Mouse (Mus musculus) intestine, embryonic 14.5 days (tissue): Measurements from ENCODE around the gene Whamm. TPM values are rescaled to one million over a fixed set of nuclear protein-coding genes. Genes with fewer than 3 reads are reported as not detected.

Experiments used
- ATAC-seq: fragments of 200-750 bp; cut with Nextera tagmentation; replicated peaks from 2 replicates; pipeline ENCODE4 v1.8.0; 2017; ENCODE audit warnings: low read depth, moderate number of reproducible peaks, moderate TSS enrichment, moderate library complexity; ENCODE audit not compliant: low FRiP score, low TSS enrichment
- DNase-seq: peaks from one replicate; pipeline ENCODE4 v3.0.0-alpha.2; 2018; ENCODE audit warnings: low spot score
- H3K27ac ChIP-seq: fragments of 300-500 bp; sonication (generic); 2 replicates; pipeline ENCODE4 v1.5.1; 2014; ENCODE audit warnings: low read depth, mild to moderate bottlenecking, control low read depth
- H3K27me3 ChIP-seq: fragments of 300-500 bp; sonication (generic); replicated peaks from 2 replicates; pipeline ENCODE4 v1.6.1; 2014; ENCODE audit warnings: low read length, control low read depth; ENCODE audit not compliant: control insufficient read depth, insufficient read depth
- H3K36me3 ChIP-seq: fragments of 300-500 bp; sonication (generic); 2 replicates; pipeline ENCODE4 v1.6.1; 2014; ENCODE audit warnings: low read length, control low read depth; ENCODE audit not compliant: control insufficient read depth, insufficient read depth
- H3K4me1 ChIP-seq: fragments of 300-500 bp; sonication (generic); replicated peaks from 2 replicates; pipeline ENCODE4 v1.6.1; 2014; ENCODE audit warnings: low read length, control low read depth, mixed read lengths; ENCODE audit not compliant: control insufficient read depth, insufficient read depth
- H3K4me2 ChIP-seq: fragments of 300-500 bp; sonication (generic); 2 replicates; pipeline ENCODE4 v1.6.1; 2014; ENCODE audit warnings: low read length
- H3K4me3 ChIP-seq: fragments of 300-500 bp; sonication (generic); 2 replicates; pipeline ENCODE4 v1.5.1; 2014; ENCODE audit warnings: low read depth, low read length, control low read depth, mixed read lengths
- H3K9ac ChIP-seq: fragments of 300-500 bp; sonication (generic); 2 replicates; pipeline ENCODE4 v1.6.1; 2014; ENCODE audit warnings: mild to moderate bottlenecking, low read length
- H3K9me3 ChIP-seq: fragments of 300-500 bp; sonication (generic); 2 replicates; pipeline ENCODE4 v1.6.1; 2016; ENCODE audit warnings: low read length, control low read depth; ENCODE audit not compliant: control insufficient read depth
- WGBS: fragments of 180-500 bp; shearing (Covaris S2); extraction: QIAGEN DNeasy Blood & Tissue Kit; methylation state at CpG from one replicate; pipeline ENCODE4 v1.1.7; 2014; 5-methylcytosine and 5-hydroxymethylcytosine counted together
- polyA plus RNA-seq: library from polyadenylated mRNA; unstranded; fragments of >200 nt; fragmentation: Nextera tagmentation; extraction: Ambion mirVana; gene quantifications from 2 replicates; pipeline ENCODE4 v1.2.1, GENCODE M21; 2014

Gene Whamm
- polyA plus RNA-seq, 1 experiment from 2014 or later, result 7.3 TPM

DNA sequence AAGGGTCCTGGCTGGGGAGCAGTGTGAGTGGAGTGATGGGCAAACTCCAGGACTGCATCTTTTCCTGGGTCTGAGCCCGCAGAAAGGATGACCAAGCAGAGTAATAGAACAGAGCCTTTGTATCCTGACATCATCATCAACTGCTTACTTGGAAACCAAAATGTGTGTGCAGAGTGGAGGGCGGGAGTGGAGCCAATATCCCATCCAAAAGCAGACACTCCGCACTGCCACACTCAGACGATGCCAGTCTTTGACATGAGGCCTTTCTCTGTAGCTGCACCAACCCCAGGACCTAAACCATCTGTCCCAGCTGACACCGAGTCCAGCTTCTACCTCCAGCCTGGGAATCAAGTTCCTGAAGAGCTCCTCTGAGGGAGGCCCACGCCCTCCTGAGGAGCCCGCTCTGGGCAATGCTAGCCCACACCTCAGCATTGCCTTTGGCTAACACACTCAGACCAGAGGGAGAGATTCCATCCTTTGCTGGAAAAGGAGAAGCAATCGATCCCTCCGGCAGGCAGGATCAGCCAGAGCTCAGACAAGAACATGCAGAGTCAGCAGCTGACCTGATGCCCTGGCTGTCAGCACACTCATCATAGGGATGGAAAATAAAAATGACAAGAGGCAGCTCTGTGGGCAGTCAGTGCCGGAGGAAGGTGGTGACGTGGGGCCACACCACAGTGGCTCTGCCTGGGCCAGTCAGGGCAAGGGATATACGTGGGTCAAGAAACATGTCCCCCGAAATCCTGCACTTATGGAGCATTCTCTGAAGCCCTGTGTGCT is 42.0 kb downstream of the Whamm start:
- Histone ChIP-seq H3K4me2 (no peak overlapping the region), H3K9me3 (no peaks in the 10 kb centered on the region), H3K27me3 (no peaks in the 10 kb centered on the region), H3K9ac (no peak overlapping the region), H3K4me3 (no peak overlapping the region), H3K4me1 (no peaks in the 10 kb centered on the region), H3K36me3 (no peaks in the 10 kb centered on the region), H3K27ac (no peak overlapping the region)
- DNase-seq (no peak), ATAC-seq (no peak)
- 86% methylated on average over 13 of the region's 13 CpGs for WGBS

DNA sequence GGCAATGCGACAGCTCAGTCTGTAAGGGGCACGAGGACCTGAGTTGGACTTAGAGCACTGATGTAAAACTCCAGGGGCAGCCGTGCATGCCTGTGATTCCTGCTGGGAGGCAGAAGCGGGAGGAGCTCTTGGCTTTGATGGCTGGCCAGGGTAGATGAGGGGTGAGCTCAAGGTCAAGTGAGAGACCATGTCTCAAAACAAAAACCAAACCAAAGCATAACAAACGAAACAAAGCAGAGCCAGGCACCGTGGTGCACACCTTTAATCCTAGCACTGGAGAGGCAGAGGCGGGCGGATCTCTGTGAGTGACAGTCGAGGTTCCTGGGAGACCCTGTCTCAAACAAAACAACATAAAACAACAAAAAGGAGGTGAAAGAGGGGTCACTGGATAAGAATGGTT is 44.0 kb downstream of the Whamm start:
- Histone ChIP-seq H3K4me2 (no peak overlapping the region), H3K9ac (no peak overlapping the region), H3K27me3 (no peaks in the 10 kb centered on the region), H3K9me3 (no peaks in the 10 kb centered on the region), H3K4me3 (no peak overlapping the region), H3K4me1 (no peaks in the 10 kb centered on the region), H3K27ac (no peak overlapping the region), H3K36me3 (no peaks in the 10 kb centered on the region)
- no peak for DNase-seq
- WGBS, result 80% methylated on average over 9 of the region's 9 CpGs
- no peak for ATAC-seq

DNA sequence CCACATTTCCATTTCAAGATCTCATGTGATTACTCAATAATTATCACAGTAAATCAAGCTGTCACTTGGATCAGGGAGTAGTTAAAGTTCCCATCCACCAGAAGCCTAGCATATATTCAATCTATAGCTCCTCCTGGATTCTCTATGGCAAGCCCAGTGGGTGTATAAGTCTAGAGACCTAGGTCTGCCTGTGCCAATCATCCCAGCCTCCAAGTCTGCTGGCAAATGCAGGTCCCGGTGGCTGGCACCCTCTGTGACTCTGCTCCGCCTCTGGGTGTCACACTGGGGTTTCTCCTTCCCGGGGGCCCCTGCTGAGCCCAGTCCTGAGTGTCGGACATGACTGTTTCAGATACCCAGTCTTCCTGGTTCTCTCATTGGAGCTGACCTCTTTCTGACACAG is 51.7 kb downstream of the Whamm start:
- no peaks in the 10 kb centered on the region for H3K27me3 ChIP-seq
- WGBS, result 65% methylated on average over 4 of the region's 4 CpGs
- H3K9me3 ChIP-seq, result 0 out of 2 replicates have a peak, but pooled peaks cover 8% of the 10 kb centered on the region
- H3K4me1 ChIP-seq, result no peaks in the 10 kb centered on the region
- H3K9ac ChIP-seq, result no peak overlapping the region
- no peak for ATAC-seq
- no peak overlapping the region for H3K4me3 ChIP-seq
- no peak overlapping the region for H3K27ac ChIP-seq
- no peak overlapping the region for H3K4me2 ChIP-seq
- no peak for DNase-seq
- H3K36me3 ChIP-seq, result no peaks in the 10 kb centered on the region

DNA sequence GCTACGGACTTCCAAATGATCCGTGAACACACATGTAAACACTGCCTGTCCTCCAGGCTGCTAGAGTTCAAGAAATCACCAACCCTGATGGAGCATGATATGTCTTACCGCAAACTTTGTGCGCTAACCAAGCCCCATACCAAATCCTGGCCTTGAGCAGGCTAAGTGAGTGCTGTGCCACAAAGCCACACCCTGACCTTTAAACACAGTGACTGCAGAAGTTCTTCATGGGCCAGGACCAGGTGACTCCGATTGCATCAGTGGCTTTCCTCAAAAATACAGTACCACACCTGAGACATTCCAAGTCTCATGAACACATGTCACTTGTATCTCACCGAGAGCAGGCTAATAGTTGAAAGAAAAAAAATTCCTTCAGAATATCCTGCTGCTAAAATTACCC is 52.7 kb downstream of the Whamm start:
- Histone ChIP-seq H3K27me3 (no peaks in the 10 kb centered on the region), H3K4me1 (no peaks in the 10 kb centered on the region), H3K9me3 (0 out of 2 replicates have a peak, but pooled peaks cover 8% of the 10 kb centered on the region), H3K4me2 (no peak overlapping the region), H3K36me3 (no peaks in the 10 kb centered on the region), H3K9ac (no peak overlapping the region), H3K27ac (no peak overlapping the region), H3K4me3 (no peak overlapping the region)
- 75% methylated on average over 6 of the region's 6 CpGs for WGBS
- ATAC-seq, result no peak
- no peak for DNase-seq

DNA sequence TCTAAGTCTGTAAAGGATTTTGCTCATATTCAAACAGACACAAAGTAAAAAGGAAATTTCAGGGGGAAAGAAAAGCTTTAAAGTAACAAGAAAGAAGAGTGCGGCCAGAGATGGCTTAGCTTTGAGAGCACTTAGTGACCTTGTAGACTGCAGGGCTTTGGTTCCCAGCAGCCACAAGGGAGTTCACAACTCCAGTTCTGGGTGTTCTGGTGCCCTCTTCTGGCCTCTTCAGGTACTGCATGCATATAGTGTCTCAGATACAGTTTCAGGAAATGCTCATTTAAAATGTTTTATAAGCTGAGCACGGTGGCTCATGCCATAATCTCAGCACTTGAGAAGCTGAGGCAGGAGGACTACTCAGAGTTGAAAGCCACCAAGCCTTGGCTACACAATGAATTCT is 55.4 kb downstream of the Whamm start:
- H3K9me3 ChIP-seq, result 0 out of 2 replicates have a peak, but pooled peaks cover 8% of the 10 kb centered on the region
- no peaks in the 10 kb centered on the region for H3K27me3 ChIP-seq
- no peak overlapping the region for H3K4me3 ChIP-seq
- no peak overlapping the region for H3K27ac ChIP-seq
- H3K36me3 ChIP-seq, result no peaks in the 10 kb centered on the region
- no peak overlapping the region for H3K4me2 ChIP-seq
- ATAC-seq, result no peak
- no peak for DNase-seq
- H3K4me1 ChIP-seq, result no peaks in the 10 kb centered on the region
- H3K9ac ChIP-seq, result no peak overlapping the region
- 78% methylated on average over 2 of the region's 2 CpGs for WGBS

DNA sequence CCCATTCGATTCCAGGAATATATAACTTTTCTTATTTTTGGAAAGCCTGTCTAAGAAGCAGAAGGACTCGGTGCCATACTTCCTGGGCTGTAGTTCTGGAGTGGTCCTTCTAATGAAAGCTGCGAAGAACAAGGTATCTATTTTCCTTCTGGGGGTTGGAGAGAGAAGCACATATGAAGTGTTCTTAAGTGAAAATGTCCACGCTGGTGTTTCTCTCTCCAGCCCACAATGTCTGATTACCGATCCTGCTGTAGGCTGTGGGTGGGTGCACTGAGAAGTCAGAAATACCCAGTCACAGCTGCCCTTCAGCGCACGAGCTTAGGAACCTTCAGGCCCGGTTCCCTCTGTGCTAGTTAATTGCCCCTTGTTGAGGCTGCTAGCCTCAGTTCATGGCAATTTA is 60.2 kb downstream of the Whamm start:
- WGBS, result 92% methylated on average over 8 of the region's 8 CpGs
- no peak overlapping the region for H3K9ac ChIP-seq
- H3K4me3 ChIP-seq, result no peak overlapping the region
- no peak overlapping the region for H3K4me2 ChIP-seq
- DNase-seq (no peak), ATAC-seq (no peak)
- no peak overlapping the region for H3K27ac ChIP-seq
- H3K9me3 ChIP-seq, result 0 out of 2 replicates have a peak, but pooled peaks cover 4% of the 10 kb centered on the region
- no peaks in the 10 kb centered on the region for H3K36me3 ChIP-seq
- H3K4me1 ChIP-seq, result no peaks in the 10 kb centered on the region
- H3K27me3 ChIP-seq, result no peaks in the 10 kb centered on the region

DNA sequence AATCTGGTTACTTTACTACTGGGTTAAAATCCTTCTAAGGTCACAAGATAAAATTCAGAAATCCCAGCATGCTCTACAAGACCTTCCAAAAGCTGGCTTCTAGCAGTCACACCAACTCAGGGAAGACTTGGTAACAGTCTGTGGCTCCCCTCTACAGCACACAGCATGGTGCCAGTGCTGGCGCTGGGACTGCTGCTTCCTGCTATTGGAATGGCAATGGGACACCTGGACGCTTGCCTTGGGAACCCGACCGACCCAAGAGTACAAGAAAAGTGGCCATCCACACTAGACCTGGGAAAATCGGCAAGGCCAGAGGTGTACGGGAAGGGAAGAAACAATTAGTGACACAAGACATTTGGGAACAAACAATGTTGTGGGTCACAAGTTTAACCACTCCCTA is 61.5 kb downstream of the Whamm start:
- Histone ChIP-seq H3K4me1 (no peaks in the 10 kb centered on the region), H3K27me3 (no peaks in the 10 kb centered on the region), H3K27ac (no peak overlapping the region), H3K9me3 (no peaks in the 10 kb centered on the region), H3K4me2 (no peak overlapping the region), H3K9ac (no peak overlapping the region), H3K4me3 (no peak overlapping the region), H3K36me3 (no peaks in the 10 kb centered on the region)
- ATAC-seq (no peak), DNase-seq (no peak)
- WGBS, result 88% methylated on average over 6 of the region's 6 CpGs

DNA sequence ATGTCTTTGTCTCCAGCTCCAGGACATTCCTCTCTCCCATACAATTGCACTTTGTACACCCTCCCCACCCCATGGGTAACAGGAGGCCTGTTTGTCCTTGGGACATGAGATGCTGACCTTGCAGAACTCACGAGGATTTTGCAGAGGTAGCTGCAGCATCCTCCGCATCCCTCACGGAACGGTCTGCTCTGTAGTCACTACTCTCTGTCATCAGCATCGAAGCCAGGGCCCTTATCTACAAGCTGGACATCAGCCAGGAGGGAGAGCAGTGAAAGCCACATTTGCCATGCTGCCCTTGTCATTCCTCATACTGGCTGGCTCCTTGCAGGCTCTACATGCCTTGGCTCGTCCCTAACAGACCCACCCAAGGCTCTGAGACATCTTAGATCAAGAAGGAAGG is 70.0 kb downstream of the Whamm start:
- Histone ChIP-seq H3K36me3 (no peaks in the 10 kb centered on the region), H3K9ac (no peak overlapping the region), H3K4me3 (no peak overlapping the region), H3K27ac (no peak overlapping the region), H3K9me3 (no peaks in the 10 kb centered on the region), H3K27me3 (no peaks in the 10 kb centered on the region), H3K4me1 (no peaks in the 10 kb centered on the region), H3K4me2 (no peak overlapping the region)
- ATAC-seq (no peak), DNase-seq (no peak)
- WGBS, result 70% methylated on average over 6 of the region's 6 CpGs

DNA sequence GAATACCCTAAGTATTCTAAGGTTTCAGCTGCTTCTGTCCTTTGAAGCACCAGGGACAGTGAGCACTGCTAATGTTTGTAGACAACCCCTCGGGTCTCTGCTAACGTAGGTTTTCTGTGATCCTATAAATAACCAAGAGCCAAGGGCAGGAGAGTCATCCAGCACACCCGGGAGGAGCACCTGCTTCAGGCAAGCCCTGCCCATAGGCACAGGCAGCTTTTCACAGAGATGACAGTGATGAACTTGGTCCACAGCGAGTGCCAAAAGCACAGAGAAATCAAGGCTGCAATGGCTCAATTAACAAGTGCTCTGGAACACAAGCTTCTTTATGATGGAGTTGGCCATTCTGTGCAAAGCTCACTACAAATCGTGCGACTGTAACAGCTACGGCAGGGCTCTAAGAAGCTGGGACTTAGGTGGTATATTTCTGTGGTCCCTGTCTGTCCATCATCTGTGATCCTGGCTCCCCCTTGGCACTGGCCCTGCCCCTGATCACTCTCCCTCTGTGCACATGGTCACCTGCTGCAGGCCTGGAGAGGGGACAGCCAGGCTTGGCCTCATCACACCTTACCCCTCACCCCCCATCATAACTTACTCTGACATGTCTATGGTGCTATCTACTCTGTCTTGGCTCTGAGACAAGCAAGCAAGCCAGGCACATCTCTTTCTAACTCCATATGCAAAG is 73.6 kb downstream of the Whamm start:
- Histone ChIP-seq H3K36me3 (no peaks in the 10 kb centered on the region), H3K27me3 (no peaks in the 10 kb centered on the region), H3K4me2 (no peak overlapping the region), H3K27ac (no peak overlapping the region), H3K9ac (no peak overlapping the region), H3K4me3 (no peak overlapping the region), H3K9me3 (no peaks in the 10 kb centered on the region), H3K4me1 (no peaks in the 10 kb centered on the region)
- WGBS, result 60% methylated on average over 7 of the region's 7 CpGs
- DNase-seq (no peak), ATAC-seq (no peak)
